Mouse (Mus musculus) hindlimb bud, embryonic 11.5 days (tissue): ENCODE results near the gene Elmo2.

ENCODE experiments used
- DNase-seq: peaks from one replicate; pipeline ENCODE4 v3.0.0-alpha.2; 2012; ENCODE audit warnings: low read depth, low spot score; ENCODE audit errors: extremely low spot score

The Elmo2 gene

DNA sequence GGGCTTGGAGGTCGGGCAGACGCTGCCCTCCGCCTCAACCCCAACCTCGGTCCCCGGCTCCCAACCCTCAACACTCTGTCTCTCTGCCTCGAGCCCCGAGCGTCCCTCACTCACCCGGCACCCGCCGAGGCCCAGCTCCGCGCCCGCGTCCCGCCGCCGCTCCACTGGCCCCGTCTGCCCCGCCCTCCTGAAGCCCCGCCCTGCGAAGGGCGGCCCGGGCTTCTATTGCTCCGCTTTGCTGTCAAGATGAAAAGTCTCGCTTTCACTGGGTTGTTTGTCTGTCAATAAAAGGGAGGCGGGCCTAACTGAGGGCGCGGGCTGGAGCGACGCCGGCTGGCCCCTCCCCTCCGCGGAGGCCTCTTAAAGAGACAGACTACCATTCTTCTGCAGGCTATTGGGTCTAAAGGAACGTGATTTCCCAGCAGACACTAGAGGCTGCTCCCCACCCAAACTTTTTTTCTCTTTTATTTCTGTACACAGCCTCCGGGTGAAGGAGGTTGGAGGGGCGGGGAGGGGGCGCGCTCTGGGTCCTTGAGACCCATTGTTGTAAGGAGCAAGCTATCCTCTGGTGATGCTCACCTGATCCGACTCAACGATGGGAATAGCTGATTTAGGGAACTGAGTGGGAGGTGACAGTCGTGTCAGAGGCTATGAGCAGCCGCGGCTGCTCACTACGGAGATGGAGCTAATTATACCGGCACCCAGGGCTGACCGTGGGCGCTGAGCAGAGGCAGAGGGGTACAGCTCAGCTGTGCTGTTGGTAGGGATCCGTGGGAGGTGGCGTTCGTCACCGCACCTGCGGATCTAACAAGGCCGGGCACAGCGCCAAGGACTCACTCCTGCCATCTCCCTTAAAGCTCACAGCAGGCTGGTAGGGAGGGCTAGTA lies at the start of gene Elmo2:
TSS of gene Elmo2 (minus strand) at position 176 of the 887 bp plus-strand sequence.
- peak; percentile 93 for DNase-seq

DNA sequence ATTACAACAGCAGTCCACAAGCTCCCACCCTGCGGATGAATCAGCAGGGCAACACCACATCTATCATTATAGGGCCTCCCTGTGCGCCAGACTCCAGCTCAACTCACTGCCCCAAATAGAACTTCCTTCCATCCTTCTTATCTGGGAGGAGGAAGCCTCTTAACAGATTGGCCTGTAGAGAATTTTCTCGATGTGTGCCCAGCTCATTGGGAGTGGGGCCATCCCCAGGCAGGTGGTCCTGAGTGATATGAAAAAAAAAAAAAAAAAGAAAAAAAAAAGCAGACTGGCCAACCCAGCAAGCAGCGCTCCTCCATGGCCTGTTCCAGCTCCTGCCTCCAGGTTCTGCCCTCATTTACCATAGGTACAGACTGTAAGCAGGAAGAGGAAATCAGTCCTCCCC lies 49.7 kb upstream of the Elmo2 start:
- DNase-seq = no peak

DNA sequence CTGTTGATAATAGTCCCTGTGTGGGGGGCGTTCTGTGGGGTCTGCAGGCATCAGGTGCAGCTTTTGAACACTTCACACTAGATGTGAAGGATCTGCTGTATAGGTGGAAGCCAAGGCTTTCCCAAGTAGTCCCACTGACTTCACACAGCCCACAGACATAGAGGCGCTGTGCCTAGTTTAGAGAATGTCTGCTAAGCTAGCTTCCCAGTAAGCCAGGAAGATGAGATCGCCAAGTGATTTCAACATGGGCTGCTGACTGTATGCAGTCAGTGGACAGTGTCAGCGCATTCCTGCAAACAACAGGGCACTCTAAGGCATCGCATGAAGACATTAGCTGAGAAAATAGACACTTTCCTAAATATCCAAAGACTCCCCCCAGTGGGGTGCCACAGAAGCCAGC lies 49.2 kb upstream of the Elmo2 start:
- no peak for DNase-seq

DNA sequence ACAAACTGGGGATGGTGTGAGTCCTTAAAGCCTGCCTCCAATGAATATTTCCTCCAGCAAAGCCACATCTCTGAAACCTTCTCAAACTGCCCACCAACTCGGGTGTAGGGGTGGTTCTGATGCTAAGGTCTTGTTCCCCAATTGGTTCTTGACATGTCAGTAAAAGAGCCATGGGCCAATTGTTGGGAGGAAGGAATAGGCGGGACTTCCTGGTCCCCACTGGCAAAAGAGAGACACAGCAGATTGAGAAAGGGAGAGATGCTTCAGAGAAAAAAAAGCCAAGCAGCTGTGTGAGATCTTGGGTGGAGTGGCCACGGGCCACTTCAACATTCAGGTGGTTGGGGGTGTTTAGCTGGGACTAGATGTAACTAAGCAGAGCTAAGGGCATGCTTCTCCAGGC lies 44.8 kb upstream of the Elmo2 start:
- DNase-seq = no peak

DNA sequence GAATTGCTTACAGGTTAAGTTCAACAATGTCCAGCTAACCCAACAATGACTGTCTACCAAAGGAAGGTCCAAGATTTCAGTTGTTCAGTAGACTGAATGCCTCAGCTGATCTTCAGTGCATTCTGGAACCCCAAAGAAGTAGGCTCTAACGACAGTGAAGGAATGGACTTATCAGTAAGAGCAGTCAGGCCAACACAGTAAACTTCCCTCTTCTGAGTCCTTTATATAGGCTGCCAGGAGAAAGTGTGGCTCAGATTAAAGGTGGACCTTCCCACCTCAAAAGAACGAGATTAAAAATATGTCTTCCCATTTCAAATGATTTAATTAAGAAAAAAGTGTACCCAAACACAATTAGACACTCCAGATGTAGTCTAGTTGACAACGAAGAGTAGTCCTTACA lies 44.1 kb upstream of the Elmo2 start:
- DNase-seq = no peak

DNA sequence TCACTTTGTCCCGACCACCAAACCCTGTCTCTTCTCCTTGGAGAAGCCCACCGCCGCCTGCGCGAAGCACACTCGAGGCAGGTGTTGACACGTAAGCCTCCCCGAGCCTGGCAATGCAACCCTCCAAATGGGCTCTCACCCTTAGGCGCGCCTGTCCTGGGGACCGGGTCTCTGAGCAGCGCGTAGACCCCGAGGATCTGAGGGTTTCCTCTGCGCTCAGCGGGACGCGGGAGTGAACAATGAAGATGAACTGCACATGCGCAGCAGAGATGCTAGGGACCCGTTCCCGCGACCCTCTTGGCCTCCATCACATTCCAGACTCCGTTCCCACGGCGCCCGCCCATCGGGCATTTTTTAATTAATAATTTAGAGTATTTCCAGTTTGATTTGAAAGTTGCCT lies 42.2 kb upstream of the Elmo2 start, which contains the start of gene Zfp663:
TSS of gene Zfp663 (minus strand) at position 234 of the 400 bp plus-strand sequence.
- no peak for DNase-seq

DNA sequence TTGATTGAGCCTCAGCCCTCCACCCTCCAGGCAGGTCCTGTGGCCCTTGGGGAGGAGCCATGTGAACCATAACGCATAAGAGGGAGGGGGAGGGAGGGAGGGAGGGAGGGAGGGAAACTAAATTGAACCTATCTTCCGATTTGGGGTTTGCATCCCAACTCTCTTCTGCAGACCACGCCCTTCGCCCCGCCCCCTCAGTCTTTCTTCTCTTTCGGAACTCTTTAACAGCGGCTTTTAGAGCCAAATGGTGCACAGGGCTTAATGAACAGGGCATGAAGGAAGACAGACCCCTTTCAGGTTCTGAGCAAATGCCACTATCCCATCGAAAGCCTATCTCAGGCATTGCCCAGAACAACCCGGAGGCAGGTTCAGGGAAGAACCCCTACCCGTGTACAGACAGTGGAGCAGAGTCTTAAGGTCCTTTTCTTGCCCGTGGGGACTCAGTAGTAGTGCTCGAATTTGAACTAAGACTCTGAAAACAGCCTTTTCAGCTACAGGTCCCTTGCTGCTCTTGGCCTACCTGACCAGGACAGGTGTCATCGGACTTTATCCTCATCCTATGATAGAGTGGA lies 41.7 kb upstream of the Elmo2 start:
- no peak for DNase-seq

DNA sequence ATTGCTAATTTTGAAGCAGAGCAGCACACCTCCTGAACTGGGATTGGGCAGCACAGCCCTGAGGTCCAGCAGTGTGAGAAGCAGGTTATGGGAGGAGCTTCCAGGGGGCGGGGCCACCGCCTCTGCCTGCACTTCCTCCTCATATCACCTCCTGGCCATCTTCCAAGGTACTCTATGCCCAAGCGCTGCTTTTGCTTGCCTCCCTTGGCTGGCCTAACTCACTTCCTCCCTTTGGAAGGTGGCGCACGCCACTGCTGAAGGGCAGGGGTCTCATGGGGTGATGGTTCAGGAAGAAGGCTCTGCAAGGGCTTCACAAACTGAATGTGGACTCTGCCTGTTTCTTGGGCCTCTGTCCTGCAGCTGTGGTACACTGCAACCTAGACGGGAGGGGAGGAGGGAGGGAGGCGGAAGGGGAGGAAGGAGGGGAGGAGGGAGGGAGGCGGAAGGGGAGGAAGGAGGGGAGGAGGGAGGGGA lies 40.8 kb upstream of the Elmo2 start:
- DNase-seq = no peak

DNA sequence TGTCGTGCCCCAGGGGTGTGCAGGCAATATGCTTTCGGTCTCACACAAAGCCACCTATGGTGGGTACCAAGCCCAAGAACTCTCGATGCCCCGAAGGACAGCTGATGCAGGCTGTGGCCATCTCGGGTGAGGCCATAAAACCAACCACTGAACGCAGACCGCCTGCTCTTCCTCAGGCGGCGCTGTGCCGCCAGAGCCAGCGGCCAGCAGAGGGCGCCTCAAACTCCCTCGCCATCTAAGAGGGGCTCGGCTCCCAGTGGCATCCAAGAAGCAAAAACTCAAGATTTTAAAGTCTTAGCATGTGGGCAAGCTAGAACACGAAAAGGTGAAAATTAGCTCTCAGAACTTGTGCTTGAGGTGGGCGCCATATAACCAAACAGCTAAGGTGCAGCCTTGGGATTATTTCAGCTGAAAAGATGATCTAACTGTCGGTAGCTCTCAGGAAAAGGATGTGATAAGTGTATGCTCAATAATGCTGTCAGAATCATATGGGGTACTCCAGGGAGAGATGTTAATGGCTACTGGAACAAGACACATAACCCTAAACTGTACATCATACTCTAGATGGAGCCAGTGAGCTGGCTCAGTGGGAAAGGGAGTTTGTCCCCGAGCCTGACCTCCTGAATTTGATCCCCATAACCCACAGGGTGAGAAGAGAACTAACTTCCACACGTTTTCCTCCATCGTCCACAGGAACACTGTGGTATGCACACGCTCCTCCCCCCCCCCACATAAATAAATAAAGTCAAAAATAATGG lies 38.2 kb upstream of the Elmo2 start:
- DNase-seq = no peak

DNA sequence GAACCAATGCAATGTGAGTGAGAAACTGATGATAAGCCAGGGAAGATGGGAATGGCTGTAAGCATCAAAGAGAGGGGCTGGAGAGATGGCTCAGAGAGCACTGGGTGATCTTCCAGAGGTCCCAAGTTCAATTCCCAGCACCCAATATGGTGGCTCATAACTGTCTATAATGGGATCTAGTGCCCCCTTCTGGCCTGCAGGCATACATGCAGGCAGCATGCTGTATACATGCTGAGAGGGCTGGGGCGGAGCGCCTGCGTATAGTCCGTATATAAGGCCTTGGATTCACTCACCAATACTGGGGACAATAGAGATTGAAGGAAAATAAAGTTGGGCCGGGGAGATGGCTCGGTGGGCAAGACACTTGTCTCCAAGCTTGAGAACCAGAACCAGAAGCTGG lies 37.0 kb upstream of the Elmo2 start:
- DNase-seq = no peak

DNA sequence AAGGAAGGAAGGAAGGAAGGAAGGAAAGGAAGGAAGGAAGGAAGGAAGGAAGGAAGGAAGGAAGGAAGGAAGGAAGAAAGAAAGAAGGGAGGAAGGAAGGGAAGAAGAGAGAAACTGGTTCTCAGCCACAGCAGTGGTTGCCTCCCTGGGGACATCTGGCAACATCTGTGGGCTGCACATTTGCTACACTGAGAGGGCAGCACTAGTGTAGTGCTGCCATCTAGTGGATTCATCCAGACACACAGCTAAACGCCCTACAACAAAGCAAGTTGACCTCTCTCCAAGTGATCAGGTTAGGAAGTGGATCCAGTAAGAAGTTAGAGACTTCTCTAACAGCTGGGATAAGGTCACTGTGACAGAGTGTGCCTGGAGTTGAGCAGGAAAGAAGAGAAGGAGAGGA lies 34.6 kb upstream of the Elmo2 start:
- DNase-seq = peak; percentile 78

DNA sequence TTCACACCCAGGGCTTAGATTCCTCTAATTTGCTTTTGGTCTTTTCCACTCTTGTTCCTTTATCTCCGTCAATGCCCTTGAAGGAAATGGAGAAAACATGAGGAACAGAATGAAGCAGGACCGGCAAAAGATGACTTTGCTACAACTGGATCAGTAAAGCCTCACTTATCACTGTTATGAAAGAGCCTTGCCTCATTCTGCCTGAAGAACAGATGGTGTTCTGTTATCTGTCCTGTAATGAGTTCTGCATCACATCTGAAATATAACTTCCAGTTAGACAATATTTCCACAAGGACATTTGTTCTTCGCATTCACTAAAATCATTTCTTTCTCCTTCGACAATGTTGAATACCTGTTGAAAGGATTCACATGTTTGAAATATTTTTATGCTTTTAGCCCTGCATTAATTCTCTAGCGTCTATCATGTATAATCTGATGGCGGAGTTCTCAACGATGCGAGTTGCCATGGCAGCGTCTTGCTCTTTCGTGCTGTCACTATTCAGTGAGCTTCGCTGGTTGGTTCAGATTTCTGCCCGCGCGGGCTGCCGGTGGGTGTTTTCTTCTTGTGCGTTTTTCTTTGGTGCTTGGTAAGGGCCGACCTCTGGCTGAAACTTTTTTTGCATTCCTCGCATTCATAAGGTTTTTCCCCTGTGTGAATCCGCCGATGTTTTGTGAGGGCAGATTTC lies 25.7 kb upstream of the Elmo2 start:
- DNase-seq = no peak

DNA sequence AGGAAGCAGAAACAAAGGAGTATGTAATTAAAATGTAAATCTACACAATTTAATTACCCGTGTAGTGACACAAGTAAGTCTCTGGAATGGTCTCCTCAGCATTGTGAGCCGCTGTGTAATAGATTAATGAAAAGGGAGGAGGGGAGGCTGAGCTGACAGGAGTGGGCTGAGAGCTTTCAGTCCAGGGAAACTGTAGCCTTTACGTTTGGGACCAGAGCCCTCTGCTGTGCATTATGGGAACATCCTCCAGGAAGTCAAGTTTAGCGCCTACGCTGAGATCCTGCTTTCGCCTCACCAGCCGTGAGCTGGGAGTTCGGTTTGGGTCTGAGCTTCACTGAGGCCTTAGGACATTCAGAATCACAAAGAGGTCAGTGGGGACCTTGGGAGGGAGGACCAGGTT lies 23.2 kb upstream of the Elmo2 start:
- no peak for DNase-seq

DNA sequence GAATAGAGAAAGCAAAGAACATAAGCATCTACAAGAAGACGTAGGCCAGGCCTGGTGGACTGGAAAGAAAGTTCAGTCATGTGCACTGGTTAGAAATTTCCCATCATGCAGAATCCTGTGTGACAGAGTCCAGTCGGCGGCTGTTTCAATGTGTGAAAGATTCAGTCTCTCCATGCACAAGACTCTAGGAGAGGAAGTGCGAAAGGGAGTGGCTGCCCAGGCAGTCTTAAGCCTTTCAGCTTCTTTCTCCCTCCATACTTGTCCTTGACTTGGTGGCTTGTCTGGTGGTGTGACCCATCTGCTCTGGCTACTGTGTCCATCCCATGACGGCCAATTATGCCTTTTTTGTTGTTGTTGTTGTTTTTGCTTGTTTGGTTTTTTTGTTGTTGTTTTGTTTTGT lies 19.9 kb upstream of the Elmo2 start:
- no peak for DNase-seq

DNA sequence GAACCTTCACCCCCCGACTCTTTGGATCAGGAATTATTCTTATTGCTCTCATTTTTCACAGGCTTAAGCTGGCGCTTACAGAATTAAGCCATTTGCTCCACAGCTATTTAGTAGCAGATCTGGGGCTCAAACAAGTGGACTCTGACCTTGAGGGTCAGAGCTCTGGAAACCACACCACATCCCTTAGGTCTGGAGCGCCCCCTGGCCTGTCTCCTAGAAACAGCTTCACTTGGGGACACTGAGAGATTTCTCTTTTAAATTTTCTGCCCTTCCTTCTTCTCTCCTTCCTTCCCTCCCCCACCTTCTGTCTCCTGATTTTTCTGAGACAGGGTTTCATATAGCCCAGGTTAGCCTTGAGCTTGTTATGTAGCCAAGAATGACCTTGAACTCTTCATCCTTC lies 10.9 kb upstream of the Elmo2 start:
- no peak for DNase-seq

DNA sequence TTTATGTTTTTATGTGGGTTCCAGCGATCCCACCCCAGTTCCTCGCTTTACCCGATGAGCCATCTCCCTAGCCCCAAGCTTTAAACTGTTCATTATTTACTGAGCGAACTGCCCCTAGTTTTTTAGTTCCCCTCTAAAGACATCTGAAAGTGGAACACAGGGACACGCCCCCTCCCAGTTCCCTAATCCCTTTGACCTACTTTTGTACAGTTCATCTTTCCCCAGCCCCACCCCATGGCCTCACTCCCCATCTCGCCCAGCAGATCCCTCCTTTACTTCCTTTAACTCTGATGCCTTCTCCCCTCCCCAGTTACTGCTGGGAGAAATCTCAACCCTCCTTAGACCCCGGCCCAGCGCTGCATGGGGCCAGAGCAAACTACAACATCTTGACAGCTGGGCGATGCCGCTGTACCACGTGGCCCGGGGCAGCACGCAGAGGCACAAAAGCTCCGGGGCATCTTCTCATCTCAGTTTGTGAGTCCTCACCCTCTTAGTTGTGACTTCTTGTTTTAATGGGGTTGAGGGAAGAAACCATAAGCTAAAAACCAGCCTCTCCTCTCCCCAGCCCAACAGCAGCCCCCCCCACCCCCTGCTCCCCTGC lies 6.4 kb upstream of the Elmo2 start:
- no peak for DNase-seq

DNA sequence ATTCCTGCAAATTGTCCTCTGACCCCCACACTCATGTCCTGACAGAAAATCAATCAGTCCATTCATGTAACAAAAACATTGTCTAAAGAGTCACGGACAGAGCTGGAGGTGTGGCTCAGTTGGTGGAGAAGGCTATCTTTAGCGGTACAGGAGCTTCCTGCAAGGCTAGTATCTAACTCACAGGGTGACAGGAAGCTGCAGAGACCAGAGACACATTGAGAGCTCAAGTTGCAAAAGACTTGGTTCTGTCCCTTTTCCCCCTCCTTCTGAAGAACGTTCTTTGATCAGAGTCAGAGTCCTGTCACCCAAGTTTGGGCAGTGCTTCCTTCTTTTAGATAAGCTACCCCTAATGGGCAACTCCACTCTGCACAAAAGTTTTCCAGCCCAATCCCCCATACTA lies 3.4 kb upstream of the Elmo2 start:
- no peak for DNase-seq

DNA sequence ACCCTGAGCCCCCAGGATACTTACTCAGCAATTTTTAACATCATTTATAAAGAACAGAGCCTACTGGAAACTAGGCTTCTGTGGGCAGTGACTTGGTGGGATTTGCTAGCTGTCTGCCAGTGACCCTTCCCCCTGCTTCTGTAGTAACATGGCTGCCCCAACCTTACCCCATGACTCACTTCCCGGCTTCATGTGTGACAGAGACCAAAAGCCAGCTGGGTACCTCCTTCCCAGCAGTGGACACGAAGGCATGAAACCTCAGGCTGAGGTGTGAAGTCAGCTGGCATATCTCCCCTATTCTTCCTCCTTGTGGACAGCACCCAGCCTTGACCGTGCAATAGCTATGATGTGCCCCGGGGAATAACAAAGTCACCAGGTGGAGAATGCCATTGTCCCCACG lies 2.5 kb upstream of the Elmo2 start:
- DNase-seq = no peak

DNA sequence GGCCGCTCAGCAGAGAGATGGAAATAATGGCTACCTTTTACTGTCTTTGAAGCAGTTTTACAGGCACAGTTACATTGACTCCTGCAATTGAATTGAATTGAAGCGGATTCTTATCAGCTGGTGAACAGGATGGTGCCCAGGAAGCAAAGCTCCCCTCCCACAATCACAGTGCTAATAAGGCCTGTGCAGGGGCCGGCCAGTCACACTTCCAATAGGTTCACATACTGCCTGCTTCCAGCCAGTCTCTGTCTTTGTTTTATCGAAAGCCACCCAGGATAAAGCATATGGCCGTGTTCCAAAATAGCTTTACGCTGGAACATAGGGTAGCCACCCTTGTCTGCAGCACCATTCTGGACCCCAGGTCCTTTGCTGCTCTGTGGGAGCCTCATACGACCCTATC lies 1.1 kb upstream of the Elmo2 start:
- no peak for DNase-seq

DNA sequence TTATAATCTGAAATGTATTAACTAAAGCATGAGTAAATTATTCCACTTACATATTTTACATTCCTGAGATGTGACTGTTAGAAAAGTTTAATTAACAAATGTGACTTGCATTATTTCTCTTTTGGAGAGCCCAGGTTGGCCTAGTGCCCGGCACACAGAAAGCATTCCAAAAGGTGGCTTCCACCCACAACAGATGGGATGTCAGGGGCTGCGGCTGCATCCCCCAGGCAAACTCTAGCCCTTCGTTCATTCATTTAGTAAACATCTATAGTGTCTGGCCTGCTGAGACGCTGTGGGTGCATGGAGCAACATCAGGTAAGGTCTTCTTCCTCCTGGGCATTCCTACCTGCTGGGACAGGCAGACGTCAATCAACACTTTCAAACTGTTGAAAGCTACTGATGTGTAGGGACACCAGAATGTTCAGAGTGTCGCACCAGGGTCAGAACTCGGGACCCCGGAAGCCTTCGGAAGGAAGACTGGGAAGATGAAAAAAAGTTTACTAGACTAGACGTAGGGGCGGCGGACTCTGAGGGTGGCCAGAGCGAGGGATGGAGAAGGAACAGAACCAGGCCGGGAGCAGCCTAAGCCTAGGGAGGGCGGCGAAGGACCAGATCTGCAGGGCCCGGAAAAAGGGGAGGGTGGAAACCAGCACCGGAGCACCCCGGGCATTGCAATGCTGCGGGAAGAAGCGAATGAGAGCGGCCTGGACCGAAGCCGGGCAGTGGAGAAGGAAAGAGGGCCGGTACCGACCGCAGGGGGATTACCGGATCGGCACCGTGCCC lies 567 bp downstream of the Elmo2 start:
- DNase-seq = no peak
